Comparison of ENCODE assay signal across 13 mouse cellular contexts in genomic region chr16:49866617-49867016, GRCm38 (mm10).
"Had no signal": no experiment of that assay in that cellular context is flagged by ENCODE, and none has a peak within 500 bp of the region (broad histone marks: within the 10 kb centered on the region; RNA-seq: fewer than 3 reads in every experiment).

No protein-coding gene starts in this region.

- ATAC-seq: hindbrain, postnatal 0 days; midbrain, embryonic 13.5 days had no signal

- H3K9ac ChIP-seq: limb, embryonic 15.5 days; lung, embryonic 15.5 days; midbrain, embryonic 13.5 days; neural tube, embryonic 15.5 days had no signal

- H3K27me3 ChIP-seq: limb, embryonic 15.5 days; lung, embryonic 15.5 days; midbrain, embryonic 13.5 days; neural tube, embryonic 15.5 days had no signal

- H3K4me2 ChIP-seq: limb, embryonic 15.5 days; lung, embryonic 15.5 days; midbrain, embryonic 13.5 days; neural tube, embryonic 15.5 days had no signal

- H3K27ac ChIP-seq: hindbrain, postnatal 0 days; left cerebral cortex, adult 2 months; limb, embryonic 15.5 days; lung, embryonic 15.5 days; midbrain, embryonic 13.5 days; neural tube, embryonic 15.5 days had no signal

- H3K4me3 ChIP-seq: left cerebral cortex, adult 2 months; limb, embryonic 15.5 days; lung, embryonic 15.5 days; midbrain, embryonic 13.5 days; myocyte; neural tube, embryonic 15.5 days had no signal

- DNase-seq: kidney, postnatal 10 days; lung, postnatal 36 days; right cerebral cortex, adult 18-20 months; right cerebral cortex, postnatal 25 days; thymus, adult 2 months; thymus, postnatal 25 days had no signal

- H3K4me1 ChIP-seq: limb, embryonic 15.5 days; lung, embryonic 15.5 days; neural tube, embryonic 15.5 days had no signal

- H3K9me3 ChIP-seq: limb, embryonic 15.5 days; lung, embryonic 15.5 days had no signal
